Mouse (Mus musculus) heart, adult 2 months (tissue): ENCODE results near the gene Agxt.

Experiments used
- CTCF ChIP-seq: fragments of 200-600 bp; IDR thresholded peaks from 2 replicates; pipeline ENCODE4 v1.8.1; 2022; ENCODE audit warnings: antibody characterized with exemption, mild to moderate bottlenecking, moderate library complexity
- POLR2A ChIP-seq: fragments of 200-500 bp; IDR thresholded peaks from 2 replicates; pipeline ENCODE4 v1.6.1; 2011; ENCODE audit warnings: mild to moderate bottlenecking, low read depth, low read length, control low read depth; ENCODE audit not compliant: insufficient read depth

GRCm38 (mm10) chr1:93124066-93124465 lies 11.0 kb upstream of the Agxt start:
- TF ChIP-seq POLR2A: no peak
- no peak for TF ChIP-seq CTCF
